Mouse (Mus musculus) lung, postnatal 0 days (tissue): ENCODE results near the gene Taco1.

Experiments used
- CTCF ChIP-seq: IDR thresholded peaks from 2 replicates; pipeline ENCODE4 v1.5.1; 2016; ENCODE audit warnings: antibody characterized with exemption, mild to moderate bottlenecking
- EP300 ChIP-seq: IDR thresholded peaks from 2 replicates; pipeline ENCODE4 v1.6.1; 2016; ENCODE audit warnings: antibody characterized with exemption, mild to moderate bottlenecking, control low read depth

GRCm38 (mm10) chr11:106111688-106112087 is 45.8 kb downstream of the Taco1 start:
- TF ChIP-seq CTCF (no peak), EP300 (no peak)
